Mouse (Mus musculus): ENCODE data around the gene Sdc3. TPM values are rescaled to one million over a fixed set of nuclear protein-coding genes. Genes with fewer than 3 reads are reported as not detected.

Gene Sdc3
- polyA plus RNA-seq, 1 experiment from 2014 or later, result 71.3 TPM

DNA sequence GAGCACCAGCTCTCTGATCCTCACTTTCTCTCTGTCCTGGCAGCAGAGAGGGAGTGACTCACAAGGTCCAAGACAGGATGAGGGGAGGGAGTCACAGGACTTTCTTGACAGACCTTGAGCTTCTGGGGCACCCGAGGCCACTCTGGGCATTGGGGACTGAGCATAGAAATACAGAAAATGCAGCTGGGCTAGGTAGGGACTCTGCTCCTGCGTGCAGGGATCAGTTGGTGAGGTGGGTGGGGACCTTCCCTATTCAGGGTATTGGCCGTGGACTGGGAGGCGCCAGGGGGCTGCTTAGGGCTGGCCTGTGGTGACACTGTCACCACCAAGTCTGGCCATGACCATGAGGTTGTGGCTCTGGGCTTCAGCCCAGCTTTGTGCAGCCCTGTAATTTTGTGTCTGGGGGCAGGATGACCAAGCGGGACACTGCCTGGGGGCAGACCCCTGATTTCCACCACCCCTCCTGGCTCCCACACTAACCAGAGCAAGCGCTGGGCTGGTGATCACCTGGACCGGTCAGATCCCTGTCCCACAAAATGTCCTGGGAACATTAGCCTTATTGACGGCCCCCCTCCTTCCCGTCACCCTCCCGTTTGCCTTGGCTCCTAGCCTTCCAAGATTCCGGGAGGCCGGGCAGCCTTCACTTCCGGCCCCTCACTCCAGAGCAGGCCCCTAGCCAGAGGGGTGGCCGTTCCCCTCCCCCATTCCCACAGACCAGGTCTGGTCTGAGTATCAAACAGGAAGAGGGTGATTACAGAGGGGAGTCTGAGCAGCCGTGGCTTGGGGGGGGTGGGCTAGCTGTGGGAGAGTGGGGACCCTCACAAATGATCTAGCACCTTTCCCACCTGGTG lies 5.1 kb downstream of the Sdc3 start:
- ATAC-seq (ENCODE audit: low FRiP score), result no peak
- Histone ChIP-seq H3K9me3 (no peaks in the 10 kb centered on the region), H3K27me3 (peaks cover 11% of the 10 kb centered on the region; the same call in 1 of the 2 replicates), H3K4me1 (replicated peaks) (peaks cover 89% of the 10 kb centered on the region), H3K27ac (peak overlapping the region; percentile 35; the same call in 1 of the 2 replicates), H3K4me2 (peak overlapping the region; percentile 17; the same call in 1 of the 2 replicates), H3K9ac (peak overlapping the region; percentile 39), H3K4me3 (no peak overlapping the region), H3K36me3 (no peaks in the 10 kb centered on the region)
- WGBS, result 53% methylated on average over 15 of the region's 15 CpGs

DNA sequence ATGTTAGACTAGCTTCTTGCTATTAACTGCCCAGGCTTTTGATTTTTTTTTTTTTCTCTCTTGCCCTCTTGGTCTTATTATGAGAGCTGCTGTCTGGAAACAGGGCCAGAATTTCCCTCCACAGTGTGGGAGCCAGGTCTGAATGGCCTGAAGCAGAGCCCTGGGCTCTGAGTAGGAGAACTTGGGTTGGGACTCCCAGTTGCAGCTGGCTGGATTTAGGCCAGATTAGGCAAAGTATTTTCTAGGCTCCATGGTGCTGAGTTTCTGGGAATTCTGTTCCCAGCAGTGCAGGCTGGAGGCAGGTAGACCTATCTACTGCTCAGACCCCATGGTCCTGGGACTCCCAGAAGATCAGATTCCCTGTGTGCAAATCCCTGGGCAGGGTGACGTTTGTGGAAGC lies 6.1 kb downstream of the Sdc3 start:
- WGBS, result 65% methylated on average over 1 of the region's 1 CpGs
- no peaks in the 10 kb centered on the region for H3K9me3 ChIP-seq
- no peak overlapping the region for H3K4me2 ChIP-seq
- peak overlapping the region; percentile 41; the same call in 1 of the 2 replicates for H3K27ac ChIP-seq
- H3K27me3 ChIP-seq, result peaks cover 11% of the 10 kb centered on the region; the same call in 1 of the 2 replicates
- H3K4me3 ChIP-seq, result no peak overlapping the region
- no peak for ATAC-seq (ENCODE audit: low FRiP score)
- 0 out of 2 replicates have a peak overlapping the region, but pooled peaks have one; percentile 43 for H3K9ac ChIP-seq
- H3K4me1 ChIP-seq (replicated peaks), result peaks cover 93% of the 10 kb centered on the region
- H3K36me3 ChIP-seq, result no peaks in the 10 kb centered on the region

DNA sequence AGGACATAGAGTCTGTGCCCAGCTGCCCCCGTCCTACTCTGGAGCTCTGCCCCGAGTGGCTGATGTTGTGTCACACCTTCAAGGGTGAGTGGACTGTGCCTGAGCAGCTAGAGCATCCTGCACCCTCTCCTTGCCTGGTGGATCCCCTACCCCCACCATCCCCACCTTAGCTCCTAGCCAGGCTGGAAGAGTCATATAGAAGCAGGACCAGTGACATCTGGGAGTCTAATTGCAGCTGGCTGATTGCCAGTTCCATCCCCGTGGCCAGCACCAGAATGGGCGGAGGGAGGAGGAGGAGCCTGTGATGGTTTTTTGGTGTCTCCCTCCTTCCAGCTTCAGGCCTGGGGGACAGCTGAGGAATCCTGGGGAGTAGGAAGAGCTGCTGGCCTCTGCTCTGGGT lies 6.8 kb downstream of the Sdc3 start:
- Histone ChIP-seq H3K27me3 (peaks cover 11% of the 10 kb centered on the region; the same call in 1 of the 2 replicates), H3K9ac (peak overlapping the region; percentile 43), H3K4me3 (no peak overlapping the region), H3K4me1 (replicated peaks) (peaks cover 96% of the 10 kb centered on the region), H3K36me3 (no peaks in the 10 kb centered on the region), H3K9me3 (no peaks in the 10 kb centered on the region), H3K4me2 (no peak overlapping the region), H3K27ac (peak overlapping the region; percentile 41; the same call in 1 of the 2 replicates)
- no peak for ATAC-seq (ENCODE audit: low FRiP score)
- 51% methylated on average over 4 of the region's 4 CpGs for WGBS

DNA sequence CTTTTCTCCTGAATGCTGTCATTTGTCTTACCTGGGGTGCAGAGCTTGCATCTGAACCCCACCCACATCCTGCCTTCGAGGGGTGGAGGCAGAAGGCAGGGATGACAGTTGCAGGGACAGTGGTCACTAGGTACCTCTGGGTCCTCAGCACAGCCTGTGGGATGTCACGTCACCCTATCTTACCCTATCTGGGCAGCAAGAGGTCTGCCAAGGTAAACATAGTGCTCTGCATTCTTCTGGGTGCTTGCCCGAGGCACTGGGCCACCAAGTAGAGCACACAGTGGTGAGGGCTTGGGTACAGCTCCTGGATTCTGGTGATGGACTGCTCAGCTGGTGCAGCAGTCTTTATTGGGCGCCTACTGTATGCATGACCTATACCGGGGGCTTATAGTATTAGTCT lies 7.2 kb downstream of the Sdc3 start:
- no peak overlapping the region for H3K27ac ChIP-seq
- no peak for ATAC-seq (ENCODE audit: low FRiP score)
- no peak overlapping the region for H3K4me3 ChIP-seq
- peaks cover 7% of the 10 kb centered on the region; the same call in 1 of the 2 replicates for H3K27me3 ChIP-seq
- H3K4me2 ChIP-seq, result no peak overlapping the region
- H3K9me3 ChIP-seq, result no peaks in the 10 kb centered on the region
- peaks cover 96% of the 10 kb centered on the region for H3K4me1 ChIP-seq (replicated peaks)
- 85% methylated on average over 5 of the region's 5 CpGs for WGBS
- no peaks in the 10 kb centered on the region for H3K36me3 ChIP-seq
- peak overlapping the region; percentile 43; the same call in 1 of the 2 replicates for H3K9ac ChIP-seq

DNA sequence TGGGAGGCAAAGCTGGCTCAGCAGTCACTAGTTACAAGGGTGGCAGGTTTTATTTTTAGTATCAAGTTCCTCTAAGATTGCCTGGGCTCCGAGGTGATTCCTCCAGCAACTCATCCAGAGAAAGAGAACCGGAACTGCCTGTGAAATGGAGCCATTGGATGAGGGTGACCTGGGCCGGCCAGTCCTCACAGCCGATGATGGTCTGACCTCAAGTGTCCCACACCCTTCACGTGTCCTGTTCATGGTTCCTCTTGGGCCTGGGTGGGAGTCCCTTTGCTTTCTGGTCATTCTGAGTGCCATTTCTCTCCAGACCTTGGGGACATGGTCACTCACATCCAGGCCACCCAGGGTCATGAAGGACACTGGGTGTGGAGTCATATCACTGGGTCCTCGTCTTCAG lies 7.8 kb downstream of the Sdc3 start:
- Histone ChIP-seq H3K4me2 (no peak overlapping the region), H3K36me3 (no peaks in the 10 kb centered on the region), H3K4me3 (no peak overlapping the region), H3K9me3 (no peaks in the 10 kb centered on the region), H3K27me3 (0 out of 2 replicates have a peak, but pooled peaks cover 6% of the 10 kb centered on the region), H3K4me1 (replicated peaks) (peaks cover 96% of the 10 kb centered on the region), H3K27ac (no peak overlapping the region), H3K9ac (no peak overlapping the region)
- ATAC-seq (ENCODE audit: low FRiP score), result no peak
- 92% methylated on average over 6 of the region's 6 CpGs for WGBS

DNA sequence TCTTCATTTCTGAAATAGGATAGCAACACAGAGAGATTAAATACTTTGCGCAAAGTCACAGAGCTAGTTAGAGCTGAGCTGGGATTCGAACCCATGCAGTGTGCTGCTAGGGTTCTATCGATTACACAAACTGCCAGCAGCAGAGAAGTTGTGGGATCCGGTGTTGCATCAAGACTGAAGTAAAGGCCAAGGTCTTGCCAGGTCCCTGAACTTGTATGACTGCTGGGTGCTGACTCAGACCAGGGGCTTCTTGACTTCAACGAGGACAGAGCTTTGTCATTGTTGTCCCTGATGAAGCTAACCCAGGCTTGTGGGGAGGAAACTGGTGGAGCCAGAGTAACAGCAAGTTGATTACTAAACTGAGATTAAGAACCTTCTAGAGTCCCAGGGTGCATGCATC lies 8.9 kb downstream of the Sdc3 start:
- no peak for ATAC-seq (ENCODE audit: low FRiP score)
- H3K27ac ChIP-seq, result no peak overlapping the region
- 90% methylated on average over 5 of the region's 5 CpGs for WGBS

DNA sequence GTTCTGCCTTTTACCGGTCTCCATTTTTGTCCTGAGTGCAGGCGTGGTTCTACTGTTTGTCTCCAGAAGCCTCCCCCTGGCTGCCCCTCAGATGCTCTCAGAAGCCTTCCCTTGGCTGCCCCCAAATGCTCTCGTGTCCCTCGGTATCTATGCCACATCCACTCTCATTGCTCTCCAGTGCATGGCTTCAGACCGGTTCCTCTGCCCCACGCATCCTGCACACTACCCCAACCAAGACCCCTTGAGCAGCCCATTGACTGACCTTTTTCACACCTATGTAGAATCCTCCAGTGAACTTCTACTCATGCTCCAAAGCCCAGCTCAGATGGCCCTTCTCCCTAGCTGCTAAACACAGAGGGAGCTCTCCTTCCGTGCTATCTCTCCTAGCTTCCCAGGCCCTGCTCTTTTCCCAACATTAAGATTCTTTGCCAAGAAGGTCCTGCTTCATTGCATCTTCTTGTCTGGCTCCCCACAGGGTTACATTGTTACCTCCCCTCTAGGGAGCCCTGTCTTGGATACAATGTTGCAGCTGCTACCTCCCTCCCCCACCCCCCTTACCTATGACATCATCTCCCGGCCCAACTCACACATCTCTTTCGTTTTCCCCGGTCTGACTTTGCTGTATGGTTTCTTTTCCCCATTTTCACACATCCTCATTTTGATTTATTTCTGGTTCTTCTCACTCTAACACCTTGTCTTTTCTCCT lies 9.4 kb downstream of the Sdc3 start:
- Histone ChIP-seq H3K4me3 (no peak overlapping the region), H3K27me3 (no peaks in the 10 kb centered on the region), H3K4me1 (replicated peaks) (peaks cover 92% of the 10 kb centered on the region), H3K4me2 (0 out of 2 replicates have a peak overlapping the region, but pooled peaks have one; percentile 13), H3K36me3 (no peaks in the 10 kb centered on the region), H3K9ac (peak overlapping the region; percentile 19; the same call in 1 of the 2 replicates), H3K9me3 (no peaks in the 10 kb centered on the region), H3K27ac (peak overlapping the region; percentile 61)
- 0 out of 2 replicates have a peak, but pooled peaks have one; percentile 7 for ATAC-seq (ENCODE audit: low FRiP score)
- 51% methylated on average over 10 of the region's 10 CpGs for WGBS

More for the DNA sequence above, 8.9 kb downstream of the Sdc3 start:
- Histone ChIP-seq H3K4me1 (replicated peaks) (peaks cover 96% of the 10 kb centered on the region), H3K4me2 (no peak overlapping the region), H3K27me3 (no peaks in the 10 kb centered on the region), H3K9me3 (no peaks in the 10 kb centered on the region), H3K4me3 (no peak overlapping the region), H3K36me3 (no peaks in the 10 kb centered on the region), H3K9ac (no peak overlapping the region)

DNA sequence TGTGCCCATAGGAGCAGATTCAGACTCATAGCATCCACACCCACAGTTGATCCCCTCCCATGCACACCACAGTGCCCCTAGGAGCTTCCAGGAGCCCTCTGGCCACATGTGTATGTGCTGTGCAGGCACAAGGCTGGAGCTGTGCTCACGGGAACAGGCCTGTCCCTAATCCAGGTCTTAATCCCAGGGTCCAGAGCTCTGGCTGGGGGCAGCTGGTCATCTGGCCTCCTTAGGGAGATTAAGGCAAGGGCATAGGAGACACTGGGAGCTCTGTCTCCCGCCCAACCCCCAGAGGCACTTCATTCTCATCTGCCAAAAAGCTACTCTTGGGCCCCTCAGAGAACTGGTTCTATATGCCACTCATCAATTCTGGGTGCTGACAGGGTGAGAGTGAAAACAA lies 11.3 kb downstream of the Sdc3 start:
- WGBS, result 74% methylated on average over 2 of the region's 2 CpGs
- Histone ChIP-seq H3K4me1 (replicated peaks) (peaks cover 78% of the 10 kb centered on the region), H3K27me3 (no peaks in the 10 kb centered on the region), H3K4me2 (no peak overlapping the region), H3K9me3 (no peaks in the 10 kb centered on the region), H3K27ac (0 out of 2 replicates have a peak overlapping the region, but pooled peaks have one; percentile 84), H3K9ac (no peak overlapping the region), H3K4me3 (no peak overlapping the region), H3K36me3 (no peaks in the 10 kb centered on the region)
- ATAC-seq (ENCODE audit: low FRiP score), result no peak

DNA sequence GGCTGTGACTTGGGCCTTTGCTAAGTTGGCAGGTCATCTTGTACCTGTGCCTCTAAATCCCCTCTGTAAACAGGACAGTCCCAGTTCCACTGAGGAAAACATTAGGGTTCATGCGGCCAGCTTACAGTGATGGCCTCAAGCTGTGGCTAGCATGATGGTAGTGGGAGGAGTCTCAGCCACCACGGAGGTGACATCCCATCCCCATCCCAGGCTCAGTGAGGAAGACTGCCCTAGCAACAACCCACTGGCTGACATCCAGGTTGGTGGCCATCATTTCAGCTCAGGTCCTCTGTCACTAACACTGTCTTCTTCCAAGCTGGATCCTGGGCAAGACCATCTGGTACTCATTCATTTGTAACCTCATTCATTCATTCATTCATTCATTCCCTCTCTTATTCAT lies 12.0 kb downstream of the Sdc3 start:
- ATAC-seq (ENCODE audit: low FRiP score), result no peak
- H3K27me3 ChIP-seq, result no peaks in the 10 kb centered on the region
- no peaks in the 10 kb centered on the region for H3K36me3 ChIP-seq
- no peak overlapping the region for H3K4me2 ChIP-seq
- no peak overlapping the region for H3K4me3 ChIP-seq
- peak overlapping the region; percentile 84; the same call in 1 of the 2 replicates for H3K27ac ChIP-seq
- 44% methylated on average over 2 of the region's 2 CpGs for WGBS
- no peak overlapping the region for H3K9ac ChIP-seq
- H3K9me3 ChIP-seq, result no peaks in the 10 kb centered on the region
- peaks cover 77% of the 10 kb centered on the region for H3K4me1 ChIP-seq (replicated peaks)

DNA sequence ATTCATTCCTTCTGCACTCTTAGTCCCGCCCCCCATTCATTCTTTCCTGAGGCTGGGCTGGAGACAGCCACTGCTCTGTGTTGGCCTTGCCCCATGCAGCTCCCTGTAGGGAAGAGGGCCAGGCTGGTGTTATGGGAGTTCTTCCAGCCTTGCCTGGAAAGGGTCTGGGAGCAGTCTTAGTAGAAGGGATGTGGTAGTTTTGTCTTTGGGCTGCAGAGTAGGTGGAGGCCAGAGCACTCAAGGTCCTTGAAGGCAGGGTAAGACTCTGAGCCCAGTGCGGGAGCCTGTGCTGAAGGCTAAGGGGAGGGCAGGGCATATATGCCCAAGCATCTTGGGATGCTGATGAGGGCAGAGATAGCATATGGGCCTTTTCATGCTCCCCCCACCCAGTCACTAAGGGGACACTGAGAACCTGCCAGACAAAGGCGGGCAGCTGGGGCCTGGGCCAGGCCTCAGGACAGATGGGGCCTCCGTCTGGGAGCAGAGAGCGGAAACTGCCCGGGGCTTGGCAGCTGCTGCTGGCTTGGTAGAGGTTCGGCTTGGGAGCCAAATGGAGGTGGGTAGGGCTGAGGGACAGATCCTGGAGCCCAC lies 12.5 kb downstream of the Sdc3 start:
- Histone ChIP-seq H3K9ac (peak overlapping the region; percentile 55), H3K27ac (peak overlapping the region; percentile 84), H3K4me3 (no peak overlapping the region), H3K27me3 (no peaks in the 10 kb centered on the region), H3K9me3 (no peaks in the 10 kb centered on the region), H3K4me1 (replicated peaks) (peaks cover 77% of the 10 kb centered on the region), H3K36me3 (no peaks in the 10 kb centered on the region), H3K4me2 (0 out of 2 replicates have a peak overlapping the region, but pooled peaks have one; percentile 15)
- peak; percentile 64 for ATAC-seq (ENCODE audit: low FRiP score)
- WGBS, result 28% methylated on average over 7 of the region's 7 CpGs

DNA sequence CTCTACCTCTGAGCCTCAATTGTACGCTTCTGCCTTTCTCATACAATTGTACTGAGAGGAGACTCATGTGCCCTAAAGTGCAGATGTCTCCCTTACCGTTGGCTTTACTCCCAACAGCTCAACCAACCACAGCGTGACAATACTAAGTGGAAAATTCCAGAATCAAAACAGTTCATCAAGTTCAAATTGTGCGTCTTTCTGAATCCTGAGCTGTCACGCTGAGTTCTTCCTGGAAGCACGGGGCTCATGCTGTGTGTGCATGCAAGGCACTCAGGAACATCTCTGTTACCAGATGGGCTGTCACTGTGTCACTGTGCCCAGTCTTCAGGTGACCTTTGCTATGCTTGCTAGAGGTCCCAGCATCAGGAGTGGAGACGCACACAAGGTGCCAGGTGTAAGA lies 13.4 kb downstream of the Sdc3 start:
- H3K9me3 ChIP-seq, result no peaks in the 10 kb centered on the region
- H3K27ac ChIP-seq, result peak overlapping the region; percentile 84; the same call in 1 of the 2 replicates
- H3K27me3 ChIP-seq, result no peaks in the 10 kb centered on the region
- 63% methylated on average over 7 of the region's 7 CpGs for WGBS
- no peak overlapping the region for H3K4me2 ChIP-seq
- H3K9ac ChIP-seq, result no peak overlapping the region
- no peak for ATAC-seq (ENCODE audit: low FRiP score)
- no peak overlapping the region for H3K4me3 ChIP-seq
- no peaks in the 10 kb centered on the region for H3K36me3 ChIP-seq
- H3K4me1 ChIP-seq (replicated peaks), result peaks cover 76% of the 10 kb centered on the region

DNA sequence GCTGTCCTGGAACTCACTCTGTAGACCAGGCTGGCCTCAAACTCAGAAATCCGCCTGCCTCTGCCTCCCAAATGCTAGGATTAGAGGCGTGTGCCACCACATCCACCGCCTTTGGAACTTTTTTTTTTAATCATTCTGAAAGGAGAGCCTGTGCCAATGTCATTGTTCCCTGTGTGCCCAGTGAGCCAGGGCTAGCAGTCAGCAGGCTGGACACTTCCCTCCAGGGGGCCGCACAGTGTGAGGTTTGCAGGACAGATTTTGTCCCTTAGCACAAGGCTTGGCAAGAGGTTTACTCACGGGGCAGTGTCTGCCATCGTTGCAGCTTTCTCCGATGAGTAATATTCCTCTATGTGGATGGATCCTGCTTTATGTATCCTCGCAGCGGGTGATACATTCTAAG lies 14.4 kb downstream of the Sdc3 start:
- no peak for ATAC-seq (ENCODE audit: low FRiP score)
- WGBS, result 92% methylated on average over 9 of the region's 9 CpGs
- Histone ChIP-seq H3K9ac (no peak overlapping the region), H3K9me3 (no peaks in the 10 kb centered on the region), H3K27me3 (no peaks in the 10 kb centered on the region), H3K4me2 (no peak overlapping the region), H3K4me3 (no peak overlapping the region), H3K27ac (no peak overlapping the region), H3K36me3 (no peaks in the 10 kb centered on the region), H3K4me1 (replicated peaks) (peaks cover 76% of the 10 kb centered on the region)
